Mouse (Mus musculus) gastrocnemius, adult 2 months (tissue): ENCODE data around the gene Cux1. TPM values are rescaled to one million over a fixed set of nuclear protein-coding genes. Genes with fewer than 3 reads are reported as not detected.
A peak's percentile ranks its signal among the peaks of the same experiment; 100 is the strongest.

Source experiments
- DNase-seq: peaks from one replicate; pipeline ENCODE4 v3.0.0; 2022
- H3K27ac ChIP-seq: fragments of 200-600 bp; 2 replicates; pipeline ENCODE4 v1.8.1; 2022; ENCODE audit warnings: mild to moderate bottlenecking
- H3K4me3 ChIP-seq: fragments of 200-600 bp; 2 replicates; pipeline ENCODE4 v1.8.1; 2022; ENCODE audit warnings: mild to moderate bottlenecking, moderate library complexity
- CTCF ChIP-seq: fragments of 200-600 bp; IDR thresholded peaks from 2 replicates; pipeline ENCODE4 v1.8.1; 2022; ENCODE audit warnings: antibody characterized with exemption, mild to moderate bottlenecking, moderate library complexity
- intact Hi-C: fragments of 180-260 bp; cut with DNase I; formaldehyde crosslinking; loops from one replicate; pipeline ENCODE4 v1.15.1; 2025
- total RNA-seq, 2 experiments: library from RNA; stranded (reverse); gene quantifications; 2 replicates each; pipeline ENCODE4 v1.2.3; 2021

The Cux1 gene
- total RNA-seq, 2 experiments from 2014 or later = 80.9 to 88.2 TPM

DNA sequence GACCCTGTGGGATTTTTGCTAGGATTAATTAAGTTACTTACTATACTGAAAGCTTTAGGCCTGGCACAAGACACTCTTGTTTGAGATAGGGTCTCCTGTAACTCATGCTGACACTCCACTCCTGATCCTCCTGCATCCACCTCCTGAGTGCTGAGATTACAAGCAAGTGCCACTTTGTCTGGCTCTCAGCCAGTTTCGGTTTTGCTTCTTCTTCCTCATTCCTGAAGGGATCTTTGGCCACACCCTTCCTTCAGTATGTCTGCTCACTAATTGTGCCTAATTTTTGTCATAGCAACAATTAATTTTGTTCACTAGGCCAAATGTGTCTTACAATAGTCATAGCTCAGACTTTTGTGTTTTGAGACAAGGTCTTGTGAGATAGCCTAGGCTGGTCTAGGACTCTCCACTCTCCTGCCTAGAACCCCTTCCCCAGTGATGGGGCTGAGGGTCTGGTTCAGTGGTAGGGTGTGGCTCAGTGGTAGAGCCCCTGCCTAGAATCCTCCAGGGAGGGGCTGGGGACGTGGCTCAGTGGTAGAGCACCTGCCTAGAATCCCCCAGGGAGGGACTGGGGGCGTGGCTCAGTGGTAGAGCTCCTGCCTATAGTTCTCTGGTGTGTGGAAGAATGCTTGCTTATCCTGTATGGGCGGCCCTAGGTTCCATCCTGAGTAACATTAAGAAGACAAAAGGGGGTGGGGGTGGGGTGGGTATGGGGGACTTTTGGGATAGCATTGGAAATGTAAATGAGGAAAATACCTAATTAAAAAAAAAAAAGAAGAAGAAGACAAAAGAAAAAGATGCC lies 16.6 kb upstream of the Cux1 start:
- TF ChIP-seq CTCF = no peak
- no peak overlapping the region for H3K4me3 ChIP-seq
- no peak for DNase-seq
- no peak overlapping the region for H3K27ac ChIP-seq
- intact Hi-C loops = no loop called here

DNA sequence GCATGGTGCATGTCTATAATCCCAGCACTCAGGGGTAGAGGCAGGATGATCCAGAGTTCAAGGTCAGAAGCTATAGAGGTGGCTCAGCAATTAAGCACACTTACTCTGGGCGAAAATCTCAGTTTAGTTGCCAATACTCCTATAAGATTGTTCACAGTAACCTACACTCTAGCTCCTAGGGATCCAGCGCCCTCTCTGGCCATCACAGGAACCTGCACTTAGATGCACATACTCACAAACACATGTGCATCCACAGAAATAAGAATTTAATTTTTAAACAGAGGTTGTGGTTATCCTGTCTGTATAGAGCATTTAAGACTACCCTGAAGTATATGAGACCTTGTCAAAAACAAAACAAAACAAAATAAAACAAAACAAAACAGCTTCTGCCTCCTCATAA lies 16.0 kb upstream of the Cux1 start:
- TF ChIP-seq CTCF = no peak; the same call in 1 of the 2 replicates
- Histone ChIP-seq H3K4me3 (no peak overlapping the region), H3K27ac (no peak overlapping the region)
- DNase-seq = no peak
- intact Hi-C loops = no loop called here

DNA sequence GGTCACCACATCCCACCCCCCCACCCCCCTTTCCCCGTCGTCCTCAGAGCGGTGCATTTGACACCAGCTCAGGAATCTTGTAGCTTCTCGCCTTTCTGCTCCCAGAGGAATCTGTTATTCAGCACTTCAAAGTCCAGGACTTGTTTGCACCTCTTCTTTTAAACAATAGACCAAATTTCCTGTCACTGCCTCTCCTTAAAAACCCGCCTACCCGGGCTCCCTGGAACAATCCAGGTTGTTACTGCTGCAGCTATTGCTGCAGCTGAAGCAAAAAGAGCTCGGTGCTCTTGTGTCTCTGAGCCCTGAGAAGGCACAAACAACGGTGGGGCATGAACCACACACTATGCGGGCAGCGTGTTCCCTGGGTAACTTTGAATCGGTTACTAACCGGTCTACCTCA lies 14.9 kb upstream of the Cux1 start:
- no peak for TF ChIP-seq CTCF

DNA sequence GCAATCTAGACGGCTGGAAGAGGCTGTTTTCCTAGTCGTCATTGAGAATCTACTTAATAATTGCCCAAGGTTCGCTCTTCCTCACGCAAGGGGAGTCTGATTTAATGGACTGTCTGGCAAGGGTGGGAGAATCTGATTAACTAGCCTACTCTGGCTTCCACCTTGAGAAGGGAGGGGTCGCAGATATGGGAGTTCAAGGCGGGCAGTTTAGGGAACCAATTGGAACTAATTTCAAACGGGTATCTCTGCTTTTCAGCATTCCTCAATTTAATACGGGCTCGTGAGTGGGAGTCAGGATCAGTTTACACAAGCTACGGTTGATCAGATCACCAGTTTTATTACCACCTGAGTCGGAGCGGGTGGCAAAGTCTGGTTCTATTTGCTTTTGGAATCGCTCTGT lies 14.3 kb upstream of the Cux1 start:
- Histone ChIP-seq H3K27ac (no peak overlapping the region), H3K4me3 (no peak overlapping the region; the same call in 1 of the 2 replicates)
- intact Hi-C loops = no loop called here
- no peak for DNase-seq
- no peak for TF ChIP-seq CTCF

More for the DNA sequence above, 14.9 kb upstream of the Cux1 start:
- intact Hi-C loops = no loop called here
- no peak overlapping the region; the same call in 1 of the 2 replicates for H3K4me3 ChIP-seq
- DNase-seq = no peak
- H3K27ac ChIP-seq = no peak overlapping the region

DNA sequence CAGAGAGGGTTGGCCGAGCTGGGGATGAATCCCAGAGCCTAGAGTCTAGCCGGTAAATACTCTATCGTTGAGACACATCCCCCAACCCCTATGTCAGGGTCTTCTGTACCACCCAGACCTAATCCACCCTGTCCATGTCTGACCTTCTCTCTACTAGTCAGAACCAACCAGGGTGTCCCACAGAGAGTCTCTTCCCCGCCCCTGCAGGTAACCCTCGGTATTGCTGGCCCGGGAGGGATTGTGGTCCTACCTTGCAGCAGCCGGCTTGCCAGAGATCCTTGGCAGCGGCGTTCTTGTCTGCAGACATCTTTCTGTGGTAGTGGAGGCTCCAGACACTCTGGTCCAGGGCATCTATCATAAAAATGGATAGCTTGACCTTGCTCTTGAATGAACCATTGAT lies 13.9 kb upstream of the Cux1 start:
- Histone ChIP-seq H3K4me3 (no peak overlapping the region), H3K27ac (no peak overlapping the region)
- intact Hi-C loops = no loop called here
- TF ChIP-seq CTCF = peak; percentile 46
- peak; percentile 38 for DNase-seq

DNA sequence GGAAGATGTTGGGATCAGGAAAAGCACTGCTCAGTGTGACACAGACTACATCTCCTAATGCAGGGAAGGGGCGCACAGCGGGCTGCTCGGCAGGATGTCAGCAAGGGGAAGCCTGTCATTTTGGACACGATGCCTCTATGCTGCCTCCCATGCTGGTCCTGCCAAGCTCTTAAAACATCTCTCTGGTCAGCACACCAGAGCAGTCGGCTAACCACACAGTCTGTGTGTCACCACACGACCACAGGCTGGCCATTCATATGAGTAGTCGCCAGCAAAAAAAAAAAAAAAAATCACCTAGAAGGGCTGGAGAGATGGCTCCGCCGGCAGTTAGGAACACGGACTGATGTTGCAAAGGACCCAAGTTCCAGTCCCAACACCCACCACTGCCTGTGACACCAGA lies 10.9 kb upstream of the Cux1 start:
- intact Hi-C loops = no loop called here
- no peak for DNase-seq
- no peak overlapping the region for H3K27ac ChIP-seq
- no peak overlapping the region for H3K4me3 ChIP-seq
- no peak for TF ChIP-seq CTCF

DNA sequence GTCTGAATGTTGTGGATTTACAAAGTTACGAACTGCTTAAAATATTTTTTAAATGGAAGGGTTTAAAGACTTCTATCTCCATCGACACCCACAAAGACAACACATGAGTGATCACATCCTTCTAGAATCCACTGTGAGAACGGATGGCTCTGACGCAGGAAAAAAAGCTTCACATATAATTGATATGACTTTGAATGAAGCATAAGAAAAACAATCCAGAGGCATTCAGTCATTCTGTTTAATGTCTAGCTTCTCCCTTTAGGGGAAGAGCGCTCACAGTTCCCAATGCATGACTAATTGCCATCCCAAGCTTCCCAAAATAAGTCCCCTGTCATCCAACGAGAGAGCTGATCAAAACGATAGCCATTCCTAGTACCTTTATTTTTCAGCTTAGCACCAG lies 2.9 kb upstream of the Cux1 start:
- no peak for TF ChIP-seq CTCF
- H3K27ac ChIP-seq = no peak overlapping the region
- intact Hi-C loops = no loop called here

DNA sequence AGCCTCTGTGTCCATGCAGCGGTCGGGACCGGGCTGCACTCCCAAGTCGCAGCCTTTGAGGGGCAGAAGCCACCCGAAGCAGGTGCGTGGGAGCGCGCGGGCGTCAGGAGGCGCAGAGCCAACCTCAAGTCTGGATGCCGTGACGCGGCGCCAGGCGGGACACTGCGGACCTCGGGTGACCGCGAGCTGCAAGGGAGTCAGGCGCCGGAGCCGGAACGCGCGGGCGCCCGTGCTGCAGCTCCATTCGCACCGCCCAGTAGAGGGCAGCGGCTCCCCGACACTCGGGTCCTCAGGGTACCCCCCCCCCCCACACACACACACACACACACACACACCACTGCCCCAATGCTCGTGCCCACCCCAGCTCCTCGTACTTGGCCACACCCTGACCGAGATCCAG lies 1.5 kb upstream of the Cux1 start:
- peak overlapping the region; percentile 96 for H3K4me3 ChIP-seq
- intact Hi-C loops = loop anchor here (1.0 to 5.0 kb wide), 5 partner anchors 96 to 286 kb away; no protein-coding TSS in a partner anchor
- DNase-seq = peak; percentile 89
- H3K27ac ChIP-seq = peak overlapping the region; percentile 91
- peak; percentile 70 for TF ChIP-seq CTCF

More for the DNA sequence above, 2.9 kb upstream of the Cux1 start:
- no peak overlapping the region for H3K4me3 ChIP-seq
- DNase-seq = no peak

DNA sequence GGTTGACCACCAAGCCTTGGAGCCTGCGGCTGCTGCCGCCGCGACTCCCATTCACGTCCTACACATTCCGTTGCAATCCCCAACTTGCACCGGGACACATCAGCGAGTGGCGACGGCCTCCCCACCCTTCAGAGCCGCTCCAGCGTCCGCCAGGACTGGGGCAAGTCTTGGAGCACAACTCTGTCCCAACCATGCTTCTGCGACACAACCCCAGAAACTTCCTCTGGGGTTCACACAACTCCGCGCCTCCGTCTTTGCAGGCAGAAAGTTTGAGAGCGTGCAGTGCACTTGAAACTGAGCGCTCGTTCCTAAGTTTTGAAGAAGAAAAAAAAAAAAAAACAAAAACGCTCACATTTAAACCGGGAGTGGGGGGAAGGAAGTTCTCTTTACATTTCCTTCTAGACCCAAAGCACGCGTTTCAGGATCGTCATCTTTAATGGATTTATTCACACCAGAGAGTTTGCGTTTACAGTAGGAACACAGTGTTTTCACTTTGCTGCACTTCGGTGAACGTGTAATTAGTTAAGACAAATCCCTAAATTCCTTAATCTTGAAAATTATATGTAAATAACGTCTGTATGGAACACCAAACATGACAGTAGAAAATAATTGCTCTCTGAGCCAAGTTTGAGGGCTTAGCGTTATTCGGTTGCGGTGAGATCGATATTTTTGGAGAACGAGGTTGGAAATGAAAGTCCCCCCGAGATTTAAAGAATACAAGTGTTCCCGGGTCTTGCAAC lies 906 bp upstream of the Cux1 start:
- H3K27ac ChIP-seq = peak overlapping the region; percentile 91
- TF ChIP-seq CTCF = no peak
- intact Hi-C loops = loop anchor here (1.0 to 5.0 kb wide), 4 partner anchors 101 to 286 kb away; no protein-coding TSS in a partner anchor
- DNase-seq = peak; percentile 46
- peak overlapping the region; percentile 96 for H3K4me3 ChIP-seq

DNA sequence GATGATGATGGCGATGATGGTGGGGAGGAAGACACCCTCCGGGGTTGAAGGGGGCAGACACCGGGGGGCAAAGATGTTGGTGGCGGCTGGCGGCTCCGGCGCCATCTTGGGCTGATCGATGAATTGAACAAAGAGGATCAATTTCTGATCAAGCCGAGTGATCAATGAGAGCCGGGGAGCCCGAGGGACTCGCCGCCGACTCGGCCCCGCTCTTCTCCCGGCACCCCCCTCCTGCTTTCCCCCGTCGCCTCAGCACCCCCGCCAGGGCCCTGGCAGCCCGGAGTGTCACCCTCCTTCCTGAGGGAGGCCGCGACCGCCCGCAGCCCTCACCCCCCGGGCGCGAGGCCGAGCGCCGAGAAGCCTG lies 496 bp downstream of the Cux1 start:
- intact Hi-C loops = loop anchor here (1.0 to 5.0 kb wide), 4 partner anchors 57 to 284 kb away; no protein-coding TSS in a partner anchor
- H3K27ac ChIP-seq = peak overlapping the region; percentile 91
- H3K4me3 ChIP-seq = peak overlapping the region; percentile 96
- TF ChIP-seq CTCF = no peak
- no peak for DNase-seq

DNA sequence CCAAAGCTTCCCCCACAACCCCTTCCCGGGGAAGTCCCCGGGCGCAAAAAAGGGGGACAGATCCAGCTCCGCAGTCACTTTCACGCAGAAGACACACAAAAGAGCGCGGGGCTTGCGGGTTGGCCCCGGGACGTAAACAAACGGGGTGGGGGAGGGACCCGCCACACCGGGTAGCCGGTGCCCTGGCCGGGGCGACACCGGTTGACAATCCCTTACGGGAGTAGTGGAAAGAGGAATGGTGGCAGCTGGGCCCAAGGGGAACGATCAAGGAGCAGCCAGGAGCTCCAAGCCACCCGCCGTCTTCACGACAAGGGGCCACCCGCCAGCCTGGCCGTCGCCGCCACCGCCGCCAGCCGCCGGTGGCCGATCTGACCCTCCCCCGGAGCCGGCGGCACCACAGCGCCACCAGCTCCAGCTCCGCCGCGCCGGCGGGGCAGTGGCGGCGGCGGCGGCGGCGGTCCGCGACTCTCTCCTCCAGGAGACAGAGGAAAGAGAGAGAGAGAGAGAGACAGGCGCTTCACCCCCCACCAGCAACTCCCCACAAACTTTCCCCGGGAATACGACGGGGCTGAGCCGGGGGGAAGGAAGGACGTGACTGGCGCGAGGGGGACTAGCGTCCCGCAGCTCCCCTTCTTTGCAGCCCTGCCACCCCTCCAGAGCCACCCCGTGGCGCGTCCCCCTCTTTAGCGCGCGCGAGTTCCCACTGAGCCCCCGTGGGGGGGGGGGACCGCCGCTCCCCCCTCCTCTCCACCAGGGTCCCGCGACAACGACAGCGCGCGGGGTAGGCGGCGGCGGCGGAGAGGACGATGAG lies 1.1 kb downstream of the Cux1 start:
- intact Hi-C loops = loop anchor here (5.0 kb wide), 3 partner anchors 99 to 284 kb away; no protein-coding TSS in a partner anchor

DNA sequence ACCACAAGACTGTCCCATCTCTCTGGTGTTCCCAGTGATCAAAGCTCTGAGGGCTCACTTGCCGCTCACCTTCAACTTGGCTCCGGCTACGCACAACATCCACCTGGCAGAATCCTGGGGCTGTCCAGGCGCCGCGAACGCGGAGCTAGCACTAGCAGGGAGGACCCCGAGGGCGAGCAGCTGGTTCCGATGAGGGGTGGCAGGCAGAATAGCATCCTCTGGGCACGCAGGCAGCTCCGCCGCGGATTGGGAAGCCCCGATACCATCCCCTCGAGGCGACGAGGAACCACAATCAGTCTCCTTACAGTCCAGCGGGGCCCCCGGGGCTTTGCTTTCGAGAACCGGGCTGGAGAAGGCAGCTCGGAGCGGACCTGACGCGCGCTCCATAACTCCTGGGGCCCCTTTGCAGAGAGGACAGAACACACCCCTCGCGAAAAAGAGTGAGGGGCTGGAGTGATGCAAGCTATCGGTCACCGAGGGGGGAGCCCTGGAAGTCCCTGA lies 1.9 kb downstream of the Cux1 start:
- DNase-seq = peak; percentile 59
- no peak for TF ChIP-seq CTCF
- peak overlapping the region; percentile 91 for H3K27ac ChIP-seq
- intact Hi-C loops = loop anchor here (5.0 kb wide), 3 partner anchors 98 to 283 kb away; no protein-coding TSS in a partner anchor
- H3K4me3 ChIP-seq = peak overlapping the region; percentile 96

More for the DNA sequence above, 1.1 kb downstream of the Cux1 start:
- DNase-seq = peak; percentile 85
- peak overlapping the region; percentile 96 for H3K4me3 ChIP-seq
- H3K27ac ChIP-seq = peak overlapping the region; percentile 91
- peak; percentile 43; the same call in 1 of the 2 replicates for TF ChIP-seq CTCF
